Mouse (Mus musculus) liver, embryonic 15.5 days (tissue): ENCODE measurements at regions not wholly inside any gene's neighbourhood (a gene's known extent, or its start where the extent isn't known, plus 50 kb on each side); places are given as distances from the start of the nearest gene placed in this dataset.

Experiments
- ATAC-seq: fragments of 200-750 bp; cut with Nextera tagmentation; 2 replicates; pipeline ENCODE4 v1.8.0; 2017; ENCODE audit warnings: moderate number of reproducible peaks, mild to moderate bottlenecking, moderate library complexity; ENCODE audit not compliant: insufficient read depth
- H3K27ac ChIP-seq: fragments of 300-500 bp; sonication (generic); replicated peaks from 2 replicates; pipeline ENCODE4 v1.5.1; 2015; ENCODE audit warnings: mild to moderate bottlenecking, inconsistent platforms
- H3K27me3 ChIP-seq: fragments of 300-500 bp; sonication (generic); 2 replicates; pipeline ENCODE4 v1.6.1; 2015; ENCODE audit warnings: mild to moderate bottlenecking, inconsistent platforms
- H3K36me3 ChIP-seq: fragments of 300-500 bp; sonication (generic); replicated peaks from 2 replicates; pipeline ENCODE4 v1.6.1; 2015; ENCODE audit warnings: moderate library complexity, mild to moderate bottlenecking, inconsistent platforms
- H3K4me1 ChIP-seq: fragments of 300-500 bp; sonication (generic); replicated peaks from 2 replicates; pipeline ENCODE4 v1.6.1; 2015; ENCODE audit warnings: inconsistent platforms
- H3K4me2 ChIP-seq: fragments of 300-500 bp; sonication (generic); 2 replicates; pipeline ENCODE4 v1.6.1; 2015; ENCODE audit warnings: moderate library complexity, mild to moderate bottlenecking, inconsistent platforms
- H3K4me3 ChIP-seq: fragments of 300-500 bp; sonication (generic); replicated peaks from 2 replicates; pipeline ENCODE4 v1.5.1; 2015; ENCODE audit warnings: mild to moderate bottlenecking, inconsistent platforms
- H3K9ac ChIP-seq: fragments of 300-500 bp; sonication (generic); 2 replicates; pipeline ENCODE4 v1.6.1; 2015; ENCODE audit warnings: moderate library complexity, mild to moderate bottlenecking, inconsistent platforms
- H3K9me3 ChIP-seq: fragments of 300-500 bp; sonication (generic); replicated peaks from 2 replicates; pipeline ENCODE4 v1.6.1; 2016; ENCODE audit warnings: inconsistent platforms
- WGBS: fragments of 180-500 bp; shearing (Covaris S2); methylation state at CpG from one replicate; pipeline ENCODE4 v1.1.7; 2015; ENCODE audit warnings: mixed read lengths; ENCODE audit not compliant: insufficient replicate concordance; 5-methylcytosine and 5-hydroxymethylcytosine counted together

GRCm38 (mm10) chr5:43115507-43115906 is 117.5 kb upstream of the Cpeb2 start:
- H3K9me3 ChIP-seq, result no peaks in the 10 kb centered on the region
- H3K27ac ChIP-seq, result no peak overlapping the region
- no peaks in the 10 kb centered on the region for H3K36me3 ChIP-seq
- 50% methylated on average over 3 of the region's 3 CpGs for WGBS
- H3K4me1 ChIP-seq, result no peaks in the 10 kb centered on the region
- H3K4me3 ChIP-seq, result no peak overlapping the region
- no peaks in the 10 kb centered on the region for H3K27me3 ChIP-seq
- no peak for ATAC-seq
- no peak overlapping the region for H3K4me2 ChIP-seq
- no peak overlapping the region for H3K9ac ChIP-seq

- no peaks in the 10 kb centered on the region for H3K36me3 ChIP-seq
- H3K4me2 ChIP-seq, result no peak overlapping the region
- WGBS, result 56% methylated on average over 7 of the region's 7 CpGs
- no peak overlapping the region for H3K4me3 ChIP-seq
- no peak overlapping the region for H3K27ac ChIP-seq
- ATAC-seq, result no peak
- H3K9ac ChIP-seq, result no peak overlapping the region
- no peaks in the 10 kb centered on the region for H3K4me1 ChIP-seq
- H3K9me3 ChIP-seq, result no peaks in the 10 kb centered on the region
- H3K27me3 ChIP-seq, result no peaks in the 10 kb centered on the region
These were observed 116.1 kb upstream of the Cpeb2 start for GRCm38 (mm10) chr5:43116821-43117220.

GRCm38 (mm10) chr5:43121065-43121464 is 111.9 kb upstream of the Cpeb2 start:
- no peaks in the 10 kb centered on the region for H3K27me3 ChIP-seq
- no peaks in the 10 kb centered on the region for H3K9me3 ChIP-seq
- H3K36me3 ChIP-seq, result no peaks in the 10 kb centered on the region
- 49% methylated on average over 2 of the region's 2 CpGs for WGBS
- no peak overlapping the region for H3K9ac ChIP-seq
- no peak for ATAC-seq
- H3K27ac ChIP-seq, result no peak overlapping the region
- no peaks in the 10 kb centered on the region for H3K4me1 ChIP-seq
- H3K4me3 ChIP-seq, result no peak overlapping the region
- H3K4me2 ChIP-seq, result no peak overlapping the region

- Histone ChIP-seq H3K4me2 (no peak overlapping the region), H3K36me3 (no peaks in the 10 kb centered on the region), H3K4me1 (no peaks in the 10 kb centered on the region), H3K9me3 (no peaks in the 10 kb centered on the region), H3K27me3 (no peaks in the 10 kb centered on the region), H3K9ac (no peak overlapping the region), H3K27ac (no peak overlapping the region), H3K4me3 (no peak overlapping the region)
- no peak for ATAC-seq
These were observed 108.7 kb upstream of the Cpeb2 start for GRCm38 (mm10) chr5:43124301-43124700.

- Histone ChIP-seq H3K4me3 (no peak overlapping the region), H3K9me3 (no peaks in the 10 kb centered on the region), H3K27ac (no peak overlapping the region), H3K4me1 (no peaks in the 10 kb centered on the region), H3K4me2 (no peak overlapping the region), H3K36me3 (no peaks in the 10 kb centered on the region), H3K9ac (no peak overlapping the region), H3K27me3 (no peaks in the 10 kb centered on the region)
- ATAC-seq, result no peak
- 50% methylated on average over 3 of the region's 3 CpGs for WGBS
These were observed 107.0 kb upstream of the Cpeb2 start for GRCm38 (mm10) chr5:43125774-43126536.

- no peak overlapping the region for H3K9ac ChIP-seq
- no peak overlapping the region for H3K4me2 ChIP-seq
- H3K9me3 ChIP-seq, result no peaks in the 10 kb centered on the region
- no peak overlapping the region for H3K4me3 ChIP-seq
- ATAC-seq, result no peak
- H3K4me1 ChIP-seq, result no peaks in the 10 kb centered on the region
- 37% methylated on average over 4 of the region's 4 CpGs for WGBS
- no peaks in the 10 kb centered on the region for H3K36me3 ChIP-seq
- H3K27me3 ChIP-seq, result no peaks in the 10 kb centered on the region
- no peak overlapping the region for H3K27ac ChIP-seq
These were observed 102.6 kb upstream of the Cpeb2 start for GRCm38 (mm10) chr5:43130377-43130776.

GRCm38 (mm10) chr5:43130901-43131557 is 101.9 kb upstream of the Cpeb2 start:
- no peak for ATAC-seq
- Histone ChIP-seq H3K9ac (no peak overlapping the region), H3K4me2 (no peak overlapping the region), H3K27me3 (no peaks in the 10 kb centered on the region), H3K36me3 (no peaks in the 10 kb centered on the region), H3K4me3 (no peak overlapping the region), H3K4me1 (no peaks in the 10 kb centered on the region), H3K9me3 (no peaks in the 10 kb centered on the region), H3K27ac (no peak overlapping the region)
- 58% methylated on average over 5 of the region's 5 CpGs for WGBS

GRCm38 (mm10) chr5:43133672-43134071 is 99.3 kb upstream of the Cpeb2 start:
- 69% methylated on average over 3 of the region's 3 CpGs for WGBS
- Histone ChIP-seq H3K4me1 (no peaks in the 10 kb centered on the region), H3K27ac (no peak overlapping the region), H3K27me3 (no peaks in the 10 kb centered on the region), H3K4me2 (no peak overlapping the region), H3K9me3 (no peaks in the 10 kb centered on the region), H3K4me3 (no peak overlapping the region), H3K9ac (no peak overlapping the region), H3K36me3 (no peaks in the 10 kb centered on the region)
- ATAC-seq, result no peak

- H3K27me3 ChIP-seq, result no peaks in the 10 kb centered on the region
- no peak overlapping the region for H3K4me3 ChIP-seq
- 66% methylated on average over 4 of the region's 4 CpGs for WGBS
- H3K9me3 ChIP-seq, result no peaks in the 10 kb centered on the region
- H3K36me3 ChIP-seq, result no peaks in the 10 kb centered on the region
- H3K4me1 ChIP-seq, result no peaks in the 10 kb centered on the region
- no peak overlapping the region for H3K9ac ChIP-seq
- H3K4me2 ChIP-seq, result no peak overlapping the region
- no peak overlapping the region for H3K27ac ChIP-seq
- no peak for ATAC-seq
These were observed 96.8 kb upstream of the Cpeb2 start for GRCm38 (mm10) chr5:43136142-43136541.

- Histone ChIP-seq H3K9me3 (no peaks in the 10 kb centered on the region), H3K4me2 (no peak overlapping the region), H3K9ac (no peak overlapping the region), H3K27ac (no peak overlapping the region), H3K36me3 (no peaks in the 10 kb centered on the region), H3K4me3 (no peak overlapping the region), H3K27me3 (no peaks in the 10 kb centered on the region), H3K4me1 (no peaks in the 10 kb centered on the region)
- no peak for ATAC-seq
- WGBS, result 60% methylated on average over 5 of the region's 5 CpGs
These were observed 95.2 kb upstream of the Cpeb2 start for GRCm38 (mm10) chr5:43137777-43138176.

GRCm38 (mm10) chr5:43138931-43139486 is 94.0 kb upstream of the Cpeb2 start:
- Histone ChIP-seq H3K27me3 (no peaks in the 10 kb centered on the region), H3K4me1 (no peaks in the 10 kb centered on the region), H3K36me3 (no peaks in the 10 kb centered on the region), H3K9ac (no peak overlapping the region), H3K27ac (no peak overlapping the region), H3K4me3 (no peak overlapping the region), H3K9me3 (no peaks in the 10 kb centered on the region), H3K4me2 (no peak overlapping the region)
- no peak for ATAC-seq
- WGBS, result 50% methylated on average over 4 of the region's 4 CpGs
